Mouse (Mus musculus) liver, adult (tissue): ENCODE measurements around the gene Gm21903.
"Not testable (repeated sequence)": the region's sequence is repeated elsewhere in the genome, so short reads cannot be mapped to it uniquely, and the experiment has no call there.

Experiments
- GATA4 ChIP-seq: IDR thresholded peaks from 2 replicates; pipeline ENCODE4 v1.6.1; 2014; ENCODE audit warnings: mild to moderate bottlenecking, low read length; ENCODE audit not compliant: insufficient replicate concordance

Gene Gm21903

GRCm38 (mm10) chr17:39043241-39043640 lies at the start of gene Gm21903:
Gm21903 (minus strand) TSS chr17:39043341.
- TF ChIP-seq GATA4, result no peak

- TF ChIP-seq GATA4, result no peak
Measured at GRCm38 (mm10) chr17:39076937-39077336, 33.8 kb upstream of the Gm21903 start, which contains the start of gene Esp23. Esp23 (minus strand) TSS chr17:39077037.

GRCm38 (mm10) chr17:39063641-39064040 lies 20.5 kb upstream of the Gm21903 start:
- no peak for TF ChIP-seq GATA4

GRCm38 (mm10) chr17:39036395-39036794 lies 6.7 kb downstream of the Gm21903 start, which contains the start of gene Esp24:
Esp24 (plus strand) TSS chr17:39036695.
- not testable (repeated sequence) for TF ChIP-seq GATA4

- TF ChIP-seq GATA4, result no peak
Measured at GRCm38 (mm10) chr17:39017184-39017583, 26.0 kb downstream of the Gm21903 start.

GRCm38 (mm10) chr17:39010675-39011638 lies 32.2 kb downstream of the Gm21903 start:
- TF ChIP-seq GATA4, result no peak

- TF ChIP-seq GATA4, result no peak
Measured at GRCm38 (mm10) chr17:39009846-39010245, 33.3 kb downstream of the Gm21903 start.
